Mouse (Mus musculus) MEL (cell line): Measurements from ENCODE around the gene Scyl2. TPM values are rescaled to one million over a fixed set of nuclear protein-coding genes. Genes with fewer than 3 reads are reported as not detected.

Source experiments
- DNase-seq: peaks from one replicate; pipeline ENCODE4 v3.0.0; 2011; ENCODE audit warnings: low read depth, low spot score
- H3K27ac ChIP-seq: 2 replicates; pipeline ENCODE4 v1.5.1; 2012; ENCODE audit warnings: low read depth, mild to moderate bottlenecking, control low read depth, low read length, moderate library complexity; ENCODE audit not compliant: control insufficient read depth
- H3K27me3 ChIP-seq, 2 experiments: fragments of 150-350 bp in 1 of 2; sonication (generic) in 1 of 2; 2 replicates each; pipeline ENCODE4 v1.6.1; 2012; ENCODE audit warnings: low read length in 2 of 2, mild to moderate bottlenecking in 2 of 2, improper control_type of control experiment in 1 of 2, moderate library complexity in 1 of 2; ENCODE audit not compliant: insufficient read depth in 2 of 2, control insufficient read depth in 1 of 2
- H3K36me3 ChIP-seq, 2 experiments: 2 replicates each; pipeline ENCODE4 v1.6.1; 2012 to 2014; ENCODE audit warnings: low read length in 2 of 2, improper control_type of control experiment in 1 of 2, inconsistent platforms in 1 of 2, mild to moderate bottlenecking in 1 of 2; ENCODE audit not compliant: insufficient read depth in 2 of 2, control insufficient read depth in 1 of 2
- H3K4me1 ChIP-seq, 2 experiments: fragments of 150-350 bp in 1 of 2; sonication (generic) in 1 of 2; 2 replicates each; pipeline ENCODE4 v1.6.1; 2012; ENCODE audit warnings: low read length in 2 of 2, improper control_type of control experiment in 1 of 2, mild to moderate bottlenecking in 1 of 2; ENCODE audit not compliant: insufficient read depth in 2 of 2, control insufficient read depth in 1 of 2
- H3K4me3 ChIP-seq, 2 experiments: fragments of 150-350 bp in 1 of 2; sonication (generic) in 1 of 2; 2 replicates each; pipeline ENCODE4 v1.5.1; 2012; ENCODE audit warnings: low read depth in 2 of 2, low read length in 2 of 2, mild to moderate bottlenecking in 2 of 2, moderate library complexity in 2 of 2, control low read depth in 1 of 2, improper control_type of control experiment in 1 of 2; ENCODE audit not compliant: control insufficient read depth in 1 of 2, insufficient read depth in 1 of 2
- H3K79me2 ChIP-seq: 2 replicates; pipeline ENCODE4 v1.6.1; 2012; ENCODE audit warnings: mild to moderate bottlenecking, low read length, moderate library complexity; ENCODE audit not compliant: control insufficient read depth, poor library complexity, insufficient read depth
- H3K9ac ChIP-seq: 2 replicates; pipeline ENCODE4 v1.6.1; 2012; ENCODE audit warnings: low read depth, mild to moderate bottlenecking, control low read depth, low read length, moderate library complexity; ENCODE audit not compliant: control insufficient read depth, poor library complexity, severe bottlenecking
- H3K9me3 ChIP-seq: fragments of 150-350 bp; sonication (generic); replicated peaks from 2 replicates; pipeline ENCODE4 v1.6.1; 2012; ENCODE audit warnings: mild to moderate bottlenecking, low read length, improper control_type of control experiment, moderate library complexity; ENCODE audit not compliant: insufficient read depth
- CHD1 ChIP-seq: IDR thresholded peaks from 2 replicates; pipeline ENCODE4 v1.6.1; 2012; ENCODE audit warnings: low read depth, mild to moderate bottlenecking, inconsistent platforms, low read length, improper control_type of control experiment
- CHD2 ChIP-seq: IDR thresholded peaks from 2 replicates; pipeline ENCODE4 v1.6.1; 2011; ENCODE audit warnings: low read length, improper control_type of control experiment
- CTCF ChIP-seq, 3 experiments: IDR thresholded peaks in 2 of 3; conservative IDR thresholded peaks in 1 of 3; 2 replicates each; pipeline ENCODE4 v1.5.1; 2011 to 2012; ENCODE audit warnings: low read length in 3 of 3, low read depth in 2 of 3, mild to moderate bottlenecking in 2 of 3, improper control_type of control experiment in 1 of 3, inconsistent platforms in 1 of 3, mixed read lengths in 1 of 3, moderate library complexity in 1 of 3; ENCODE audit not compliant: control insufficient read depth in 1 of 3, insufficient read depth in 1 of 3, poor library complexity in 1 of 3, severe bottlenecking in 1 of 3
- E2F4 ChIP-seq: IDR thresholded peaks from 2 replicates; pipeline ENCODE4 v1.6.1; 2011; ENCODE audit warnings: low read depth, low read length, improper control_type of control experiment, borderline replicate concordance
- ELF1 ChIP-seq: IDR thresholded peaks from 2 replicates; pipeline ENCODE4 v1.6.1; 2014; ENCODE audit warnings: low read depth, mild to moderate bottlenecking, inconsistent platforms, low read length, improper control_type of control experiment, moderate library complexity
- EP300 ChIP-seq, 2 experiments: IDR thresholded peaks; 2 replicates each; pipeline ENCODE4 v1.6.1; 2011; ENCODE audit warnings: improper control_type of control experiment in 2 of 2, low read length in 2 of 2, low read depth in 1 of 2, mild to moderate bottlenecking in 1 of 2
- ETS1 ChIP-seq: IDR thresholded peaks from 2 replicates; pipeline ENCODE4 v1.6.1; 2012; ENCODE audit warnings: low read depth, mild to moderate bottlenecking, inconsistent platforms, low read length, improper control_type of control experiment, moderate library complexity
- GABPA ChIP-seq: IDR thresholded peaks from 2 replicates; pipeline ENCODE4 v1.6.1; 2012; ENCODE audit warnings: low read depth, mild to moderate bottlenecking, inconsistent platforms, low read length, improper control_type of control experiment, moderate library complexity
- GATA1 ChIP-seq: IDR thresholded peaks from 2 replicates; pipeline ENCODE4 v1.6.1; 2011; ENCODE audit warnings: low read depth, low read length, improper control_type of control experiment
- KAT2A ChIP-seq: conservative IDR thresholded peaks from 2 replicates; pipeline ENCODE4 v1.6.1; 2012; ENCODE audit warnings: low read depth, low read length, improper control_type of control experiment, inconsistent platforms
- MAFK ChIP-seq: IDR thresholded peaks from 2 replicates; pipeline ENCODE4 v1.6.1; 2011; ENCODE audit warnings: low read depth, mild to moderate bottlenecking, low read length, improper control_type of control experiment, borderline replicate concordance
- MAZ ChIP-seq: IDR thresholded peaks from 2 replicates; pipeline ENCODE4 v1.6.1; 2012; ENCODE audit warnings: low read depth, mild to moderate bottlenecking, inconsistent platforms, low read length, improper control_type of control experiment
- MEF2A ChIP-seq: IDR thresholded peaks from 2 replicates; pipeline ENCODE4 v1.6.1; 2014; ENCODE audit warnings: low read depth, mild to moderate bottlenecking, inconsistent platforms, low read length, improper control_type of control experiment; ENCODE audit not compliant: poor library complexity, insufficient replicate concordance, severe bottlenecking; ENCODE audit errors: extremely low read depth
- MYC ChIP-seq: IDR thresholded peaks from 2 replicates; pipeline ENCODE4 v1.6.1; 2011; ENCODE audit warnings: low read depth, mild to moderate bottlenecking, low read length, improper control_type of control experiment, moderate library complexity
- NELFE ChIP-seq: IDR thresholded peaks from 2 replicates; pipeline ENCODE4 v1.6.1; 2011; ENCODE audit warnings: low read depth, low read length, improper control_type of control experiment
- NRF1 ChIP-seq: IDR thresholded peaks from 2 replicates; pipeline ENCODE4 v1.6.1; 2014; ENCODE audit warnings: low read depth, mild to moderate bottlenecking, inconsistent platforms, low read length, improper control_type of control experiment, moderate library complexity; ENCODE audit not compliant: poor library complexity, insufficient read depth, severe bottlenecking
- POLR2AphosphoS5 ChIP-seq: IDR thresholded peaks from 2 replicates; pipeline ENCODE4 v1.6.1; 2012; ENCODE audit warnings: low read depth, borderline replicate concordance, mild to moderate bottlenecking, inconsistent platforms, low read length, moderate library complexity, mixed read lengths
- SIN3A ChIP-seq: IDR thresholded peaks from 2 replicates; pipeline ENCODE4 v1.6.1; 2012; ENCODE audit warnings: low read length, improper control_type of control experiment, inconsistent platforms
- TCF12 ChIP-seq: IDR thresholded peaks from 2 replicates; pipeline ENCODE4 v1.6.1; 2014; ENCODE audit warnings: low read depth, mild to moderate bottlenecking, inconsistent platforms, low read length, improper control_type of control experiment, moderate library complexity
- UBTF ChIP-seq: IDR thresholded peaks from 2 replicates; pipeline ENCODE4 v1.6.1; 2012; ENCODE audit warnings: low read depth, mild to moderate bottlenecking, inconsistent platforms, low read length, improper control_type of control experiment, moderate library complexity, borderline replicate concordance; ENCODE audit not compliant: insufficient read depth
- USF2 ChIP-seq, 2 experiments: IDR thresholded peaks; 2 replicates each; pipeline ENCODE4 v1.6.1; 2011 to 2012; ENCODE audit warnings: improper control_type of control experiment in 2 of 2, low read length in 2 of 2, borderline replicate concordance in 1 of 2, inconsistent platforms in 1 of 2, low read depth in 1 of 2, mild to moderate bottlenecking in 1 of 2; ENCODE audit not compliant: insufficient read depth in 1 of 2
- ZKSCAN1 ChIP-seq: IDR thresholded peaks from 2 replicates; pipeline ENCODE4 v1.6.1; 2012; ENCODE audit warnings: low read depth, mild to moderate bottlenecking, inconsistent platforms, low read length, improper control_type of control experiment, moderate library complexity
- ZMIZ1 ChIP-seq: IDR thresholded peaks from 2 replicates; pipeline ENCODE4 v1.6.1; 2012; ENCODE audit warnings: low read depth, mild to moderate bottlenecking, inconsistent platforms, low read length, improper control_type of control experiment, moderate library complexity
- polyA plus RNA-seq, 2 experiments: library from polyadenylated mRNA; stranded (reverse) in 1 of 2; unstranded in 1 of 2; fragments of >175 nt in 1 of 2; fragments of >200 nt in 1 of 2; gene quantifications; 2 replicates each; pipeline versions ENCODE4 v1.2.1 to v1.2.4; 2012; ENCODE audit warnings: low replicate concordance in 2 of 2, low read depth in 1 of 2; ENCODE audit not compliant: insufficient read length in 2 of 2, insufficient read depth in 1 of 2, missing spikeins in 1 of 2
- total RNA-seq: library from RNA; depleted of rRNA; stranded (reverse); fragments of 300-350 nt; gene quantifications from 2 replicates; pipeline ENCODE4 v1.2.3, GENCODE M21; 2012

Gene Scyl2
- total and polyA plus RNA-seq, 3 experiments = 19.8 to 27.9 TPM; not detected in 1

DNA sequence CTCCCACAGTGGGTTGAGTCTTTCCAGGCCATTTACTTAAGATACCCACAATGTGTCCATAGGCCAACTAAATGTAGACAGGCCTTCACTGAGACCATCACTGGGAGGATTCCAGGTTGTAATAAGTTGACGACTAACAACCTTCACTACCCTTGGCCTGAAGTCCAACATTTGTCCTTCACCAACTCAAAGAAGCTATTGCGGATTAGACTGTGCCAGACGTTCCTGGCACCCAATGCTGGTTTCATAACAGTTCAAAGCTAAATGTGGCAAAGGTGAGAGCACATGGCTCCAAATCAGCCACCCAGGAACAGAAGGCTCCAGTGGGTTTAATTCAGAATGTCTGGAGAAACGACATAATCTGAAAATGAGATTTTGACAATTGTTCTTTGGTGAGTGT lies 53.0 kb downstream of the Scyl2 start:
- DNase-seq = no peak
- TF ChIP-seq E2F4 (no peak), USF2 (IDR thresholded peaks at IDR 0.05; ENCODE audit: borderline replicate concordance in 1 of 2, insufficient read depth in 1 of 2, low read depth in 1 of 2, low read length in 2 of 2) (no peak), ZMIZ1 (no peak), CTCF (IDR thresholded peaks at IDR 0.05 in 2 of 3, conservative IDR thresholded peaks at IDR 0.05 in 1 of 3; ENCODE audit: control insufficient read depth in 1 of 3, insufficient read depth in 1 of 3, low read depth in 2 of 3, low read length in 3 of 3, poor library complexity in 1 of 3, severe bottlenecking in 1 of 3) (no peak), POLR2AphosphoS5 (no peak), MYC (no peak), MAZ (no peak), MAFK (no peak)
- TF ChIP-seq, all 39 proteins: peak for 0
- Histone ChIP-seq H3K9me3 (no peaks in the 10 kb centered on the region), H3K79me2 (no peaks in the 10 kb centered on the region), H3K27me3 (no peaks in the 10 kb centered on the region), H3K4me1 (peaks cover 6 to 13% of the 10 kb centered on the region in 2 experiments), H3K27ac (no peak overlapping the region), H3K4me3 (no peak overlapping the region), H3K36me3 (peaks cover 0 to 11% of the 10 kb centered on the region in 2 experiments; a peak in 2 of 4 replicates), H3K9ac (no peak overlapping the region)

DNA sequence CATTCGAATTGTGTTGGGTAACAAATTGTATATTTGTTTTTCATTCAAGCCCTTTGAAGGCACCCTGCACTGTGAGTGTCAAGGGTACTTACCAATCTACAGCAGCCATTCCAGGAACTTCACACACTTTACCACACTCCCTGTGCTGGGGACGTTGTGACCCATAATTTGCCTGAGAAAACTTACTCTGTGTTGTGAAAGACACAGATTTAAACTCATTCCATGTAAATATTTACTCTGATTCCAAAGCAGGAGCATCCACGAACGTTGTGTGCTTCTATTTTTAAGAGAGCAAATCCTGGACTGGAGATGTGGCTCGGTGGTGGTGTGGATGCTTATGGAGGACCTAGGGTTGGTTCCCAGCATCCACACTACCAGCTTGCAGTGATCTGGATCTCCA lies 54.3 kb downstream of the Scyl2 start:
- Histone ChIP-seq H3K79me2 (no peaks in the 10 kb centered on the region), H3K36me3 (peaks cover 0 to 11% of the 10 kb centered on the region in 2 experiments; a peak in 2 of 4 replicates), H3K9me3 (no peaks in the 10 kb centered on the region), H3K4me1 (peaks cover 6 to 13% of the 10 kb centered on the region in 2 experiments), H3K27ac (no peak overlapping the region), H3K27me3 (no peaks in the 10 kb centered on the region), H3K4me3 (no peak overlapping the region), H3K9ac (no peak overlapping the region)
- no peak for TF ChIP-seq ETS1
- no peak for TF ChIP-seq KAT2A
- no peak for TF ChIP-seq MEF2A
- TF ChIP-seq ELF1 = no peak
- TF ChIP-seq UBTF = no peak
- TF ChIP-seq ZMIZ1 = no peak
- no peak for TF ChIP-seq POLR2AphosphoS5
- DNase-seq = no peak

DNA sequence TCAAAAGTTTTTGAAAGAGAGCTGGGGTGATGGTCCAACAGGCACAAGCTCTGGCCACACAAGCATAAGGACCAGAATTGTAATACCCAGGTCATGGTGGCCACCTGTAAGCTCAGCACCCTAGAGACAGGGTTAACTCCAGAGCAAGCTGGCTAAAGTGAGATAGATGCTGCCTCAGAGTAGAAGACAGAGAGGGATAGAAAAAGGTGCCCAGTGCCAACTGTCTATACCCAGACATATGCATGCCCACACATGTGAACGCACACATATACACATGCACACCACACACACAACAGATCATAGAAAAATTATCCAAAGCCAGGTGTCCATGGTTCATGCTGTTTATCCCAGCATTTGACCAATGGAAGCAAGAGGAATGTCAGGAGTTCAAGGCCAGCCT lies 55.5 kb downstream of the Scyl2 start:
- H3K9me3 ChIP-seq = no peaks in the 10 kb centered on the region
- H3K4me1 ChIP-seq = peaks cover 6 to 13% of the 10 kb centered on the region in 2 experiments
- no peak overlapping the region for H3K4me3 ChIP-seq
- TF ChIP-seq NRF1 (no peak), EP300 (IDR thresholded peaks at IDR 0.05; ENCODE audit: low read depth in 1 of 2, low read length in 2 of 2) (no peak), MEF2A (no peak), MYC (no peak), TCF12 (no peak), GATA1 (no peak), CTCF (IDR thresholded peaks at IDR 0.05 in 2 of 3, conservative IDR thresholded peaks at IDR 0.05 in 1 of 3; ENCODE audit: control insufficient read depth in 1 of 3, insufficient read depth in 1 of 3, low read depth in 2 of 3, low read length in 3 of 3, poor library complexity in 1 of 3, severe bottlenecking in 1 of 3) (no peak), SIN3A (no peak), ZKSCAN1 (no peak), NELFE (no peak), CHD1 (no peak), KAT2A (no peak), USF2 (IDR thresholded peaks at IDR 0.05; ENCODE audit: borderline replicate concordance in 1 of 2, insufficient read depth in 1 of 2, low read depth in 1 of 2, low read length in 2 of 2) (no peak), CHD2 (no peak), GABPA (no peak)
- H3K79me2 ChIP-seq = no peaks in the 10 kb centered on the region
- no peak overlapping the region for H3K9ac ChIP-seq
- no peak overlapping the region for H3K27ac ChIP-seq
- peaks cover 0 to 11% of the 10 kb centered on the region in 2 experiments; a peak in 2 of 4 replicates for H3K36me3 ChIP-seq
- no peak for DNase-seq
- H3K27me3 ChIP-seq = no peaks in the 10 kb centered on the region
